Mouse (Mus musculus) stomach, postnatal 0 days (tissue): ENCODE results near the gene Abcc1. TPM values are rescaled to one million over a fixed set of nuclear protein-coding genes. Genes with fewer than 3 reads are reported as not detected.

ENCODE experiments used
- ATAC-seq: fragments of 200-750 bp; cut with Nextera tagmentation; 2 replicates; pipeline ENCODE4 v1.8.0; 2017; ENCODE audit not compliant: low FRiP score, low TSS enrichment
- DNase-seq: peaks from one replicate; pipeline ENCODE4 v3.0.0-alpha.2; 2016; ENCODE audit warnings: low spot score
- H3K27ac ChIP-seq: fragments of 300-500 bp; sonication (generic); replicated peaks from 2 replicates; pipeline ENCODE4 v1.5.1; 2014; ENCODE audit warnings: mild to moderate bottlenecking, control low read depth
- H3K27me3 ChIP-seq: fragments of 300-500 bp; sonication (generic); 2 replicates; pipeline ENCODE4 v1.6.1; 2014; ENCODE audit warnings: low read length; ENCODE audit not compliant: control insufficient read depth, insufficient read depth
- H3K36me3 ChIP-seq: fragments of 300-500 bp; sonication (generic); 2 replicates; pipeline ENCODE4 v1.6.1; 2014; ENCODE audit warnings: low read length, mixed read lengths; ENCODE audit not compliant: control insufficient read depth, insufficient read depth
- H3K4me1 ChIP-seq: fragments of 300-500 bp; sonication (generic); replicated peaks from 2 replicates; pipeline ENCODE4 v1.6.1; 2014; ENCODE audit warnings: antibody characterized with exemption; ENCODE audit not compliant: control insufficient read depth, insufficient read depth
- H3K4me2 ChIP-seq: fragments of 300-500 bp; sonication (generic); replicated peaks from 2 replicates; pipeline ENCODE4 v1.6.1; 2014; ENCODE audit warnings: low read depth, mild to moderate bottlenecking, control low read depth, moderate library complexity
- H3K4me3 ChIP-seq: fragments of 300-500 bp; sonication (generic); 2 replicates; pipeline ENCODE4 v1.5.1; 2014; ENCODE audit warnings: low read depth, low read length, control low read depth
- H3K9ac ChIP-seq: fragments of 300-500 bp; sonication (generic); 2 replicates; pipeline ENCODE4 v1.6.1; 2014; ENCODE audit warnings: mild to moderate bottlenecking, low read length, control low read depth, mixed read lengths
- H3K9me3 ChIP-seq: fragments of 300-500 bp; sonication (generic); 2 replicates; pipeline ENCODE4 v1.6.1; 2016; ENCODE audit warnings: low read length; ENCODE audit not compliant: control insufficient read depth
- CTCF ChIP-seq: IDR thresholded peaks from 2 replicates; pipeline ENCODE4 v1.5.1; 2016; ENCODE audit warnings: antibody characterized with exemption, low read depth, mild to moderate bottlenecking, moderate library complexity
- EP300 ChIP-seq: optimal IDR thresholded peaks from 2 replicates; pipeline ENCODE3; 2016; ENCODE audit warnings: antibody characterized with exemption
- WGBS: fragments of 180-500 bp; shearing (Covaris S2); extraction: QIAGEN DNeasy Blood & Tissue Kit; methylation state at CpG from one replicate; pipeline ENCODE4 v1.1.7; 2014; 5-methylcytosine and 5-hydroxymethylcytosine counted together
- polyA plus RNA-seq: library from polyadenylated mRNA; unstranded; fragments of >200 nt; fragmentation: Nextera tagmentation; extraction: Ambion mirVana; gene quantifications from 2 replicates; pipeline ENCODE4 v1.2.1, GENCODE M21; 2015

Abcc1 gene
- polyA plus RNA-seq, 1 experiment from 2014 or later, result 7.0 TPM

DNA sequence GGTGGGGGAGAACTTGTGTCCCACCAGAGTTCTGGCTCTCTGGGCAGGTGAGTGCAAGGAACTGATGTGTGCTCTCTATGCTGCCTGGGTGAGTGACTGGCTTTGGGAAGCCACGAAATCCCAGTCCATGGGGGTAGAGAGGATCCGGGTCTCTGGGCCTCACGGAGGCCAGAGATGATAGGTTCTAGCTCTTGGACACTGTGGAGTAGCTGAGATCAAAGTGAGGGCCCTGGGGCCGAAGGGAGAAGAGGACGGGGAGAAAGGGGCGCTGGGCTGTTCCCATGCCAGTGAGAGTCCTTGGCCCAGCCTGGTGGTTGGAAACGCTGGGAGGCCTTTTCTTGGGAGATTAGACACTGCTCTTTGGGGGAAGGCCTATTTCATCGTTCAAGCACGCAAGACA is 53.8 kb downstream of the Abcc1 start:
- no peaks in the 10 kb centered on the region for H3K4me1 ChIP-seq
- no peak overlapping the region for H3K27ac ChIP-seq
- TF ChIP-seq EP300 (no peak), CTCF (no peak)
- no peak overlapping the region for H3K4me2 ChIP-seq
- no peaks in the 10 kb centered on the region for H3K27me3 ChIP-seq
- no peak overlapping the region for H3K9ac ChIP-seq
- peaks cover 8% of the 10 kb centered on the region; the same call in 1 of the 2 replicates for H3K36me3 ChIP-seq
- ATAC-seq (no peak), DNase-seq (no peak)
- 90% methylated on average over 9 of the region's 9 CpGs for WGBS
- H3K9me3 ChIP-seq, result no peaks in the 10 kb centered on the region
- H3K4me3 ChIP-seq, result no peak overlapping the region

DNA sequence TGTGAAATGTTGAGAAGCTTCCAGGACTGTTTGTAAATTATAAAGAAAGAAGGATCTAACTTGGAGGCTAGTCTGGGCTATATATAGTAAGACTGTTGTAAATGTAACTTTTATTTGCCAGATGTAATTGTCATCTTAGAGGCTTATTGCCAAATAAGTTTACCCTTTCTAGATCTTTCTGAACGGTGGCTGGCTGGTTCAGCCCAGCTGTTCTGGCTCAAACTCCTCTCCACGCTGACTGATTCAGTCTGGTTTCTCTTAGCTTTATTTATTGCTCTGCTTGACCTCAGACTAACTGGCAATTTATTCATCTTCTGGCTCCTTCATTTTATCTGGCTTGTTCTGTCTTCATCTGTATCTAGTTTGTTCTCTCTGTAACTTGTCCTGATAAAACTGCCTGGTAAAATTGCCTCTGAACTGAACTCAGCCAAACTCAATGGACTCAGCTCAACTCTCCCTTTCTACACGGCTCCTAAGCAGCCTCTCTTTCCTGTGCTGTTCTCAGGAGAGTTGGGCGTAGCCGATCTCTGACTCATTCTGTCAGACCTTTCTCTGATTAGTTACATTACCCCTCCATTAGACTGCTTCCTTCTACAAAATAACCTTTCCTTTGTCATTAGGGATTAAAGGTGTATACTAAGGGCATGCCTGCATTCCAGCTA is 55.7 kb downstream of the Abcc1 start:
- no peaks in the 10 kb centered on the region for H3K4me1 ChIP-seq
- no peak overlapping the region for H3K9ac ChIP-seq
- H3K27ac ChIP-seq, result peak overlapping the region; percentile 56; the same call in 1 of the 2 replicates
- H3K36me3 ChIP-seq, result peaks cover 4% of the 10 kb centered on the region; the same call in 1 of the 2 replicates
- H3K9me3 ChIP-seq, result no peaks in the 10 kb centered on the region
- H3K4me2 ChIP-seq, result no peak overlapping the region
- no peak for TF ChIP-seq EP300
- DNase-seq, result peak; percentile 50
- ATAC-seq, result peak; percentile 97
- no peaks in the 10 kb centered on the region for H3K27me3 ChIP-seq
- 25% methylated on average over 5 of the region's 5 CpGs for WGBS
- no peak overlapping the region for H3K4me3 ChIP-seq

GRCm38 (mm10) chr16:14420496-14421132 is 59.3 kb downstream of the Abcc1 start:
- no peak overlapping the region for H3K4me2 ChIP-seq
- H3K4me1 ChIP-seq, result no peaks in the 10 kb centered on the region
- no peak for ATAC-seq
- H3K27me3 ChIP-seq, result no peaks in the 10 kb centered on the region
- H3K27ac ChIP-seq, result no peak overlapping the region
- TF ChIP-seq CTCF, result no peak
- no peak for TF ChIP-seq EP300
- no peak overlapping the region for H3K9ac ChIP-seq
- WGBS, result 84% methylated on average over 5 of the region's 5 CpGs
- H3K9me3 ChIP-seq, result no peaks in the 10 kb centered on the region
- no peak overlapping the region for H3K4me3 ChIP-seq
- no peaks in the 10 kb centered on the region; the same call in 1 of the 2 replicates for H3K36me3 ChIP-seq
- no peak for DNase-seq

DNA sequence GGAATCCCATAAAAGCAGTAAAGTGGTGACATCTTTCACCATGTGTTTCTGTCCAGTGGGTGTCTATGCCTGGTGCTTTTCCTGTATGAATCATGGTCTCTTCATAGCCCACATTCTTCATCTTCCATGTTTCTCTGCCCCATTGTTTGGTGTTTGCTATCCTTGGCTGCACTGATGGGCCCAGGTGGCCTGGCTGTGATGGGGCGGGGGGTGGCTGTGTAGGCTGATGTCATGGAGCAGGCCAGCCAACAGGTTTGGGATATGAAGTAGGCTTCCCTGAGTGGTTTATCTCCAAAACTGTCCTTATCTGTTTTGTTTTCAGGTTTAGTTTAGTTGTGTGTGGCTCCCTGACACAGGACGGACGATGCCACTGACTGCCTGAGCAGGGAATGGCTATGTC is 60.7 kb downstream of the Abcc1 start:
- H3K4me3 ChIP-seq, result no peak overlapping the region
- no peak overlapping the region for H3K4me2 ChIP-seq
- WGBS, result 91% methylated on average over 3 of the region's 3 CpGs
- TF ChIP-seq EP300, result no peak
- TF ChIP-seq CTCF, result no peak
- no peaks in the 10 kb centered on the region for H3K9me3 ChIP-seq
- H3K4me1 ChIP-seq, result no peaks in the 10 kb centered on the region
- H3K27ac ChIP-seq, result no peak overlapping the region
- H3K27me3 ChIP-seq, result no peaks in the 10 kb centered on the region
- no peaks in the 10 kb centered on the region; the same call in 1 of the 2 replicates for H3K36me3 ChIP-seq
- no peak overlapping the region for H3K9ac ChIP-seq
- ATAC-seq (no peak), DNase-seq (no peak)

- Histone ChIP-seq H3K9me3 (no peaks in the 10 kb centered on the region), H3K4me1 (no peaks in the 10 kb centered on the region), H3K4me3 (no peak overlapping the region), H3K27ac (no peak overlapping the region), H3K9ac (no peak overlapping the region), H3K27me3 (no peaks in the 10 kb centered on the region), H3K36me3 (no peaks in the 10 kb centered on the region; the same call in 1 of the 2 replicates), H3K4me2 (no peak overlapping the region)
- ATAC-seq, result no peak
- no peak for DNase-seq
- 86% methylated on average over 6 of the region's 6 CpGs for WGBS
- TF ChIP-seq EP300 (no peak), CTCF (no peak)
These were observed 68.0 kb downstream of the Abcc1 start for GRCm38 (mm10) chr16:14429371-14429770.

GRCm38 (mm10) chr16:14432996-14433395 is 71.6 kb downstream of the Abcc1 start:
- no peak for ATAC-seq
- H3K4me3 ChIP-seq, result no peak overlapping the region
- no peaks in the 10 kb centered on the region for H3K4me1 ChIP-seq
- DNase-seq, result no peak
- H3K36me3 ChIP-seq, result peaks cover 2% of the 10 kb centered on the region; the same call in 1 of the 2 replicates
- H3K27ac ChIP-seq, result no peak overlapping the region
- no peak for TF ChIP-seq CTCF
- no peak for TF ChIP-seq EP300
- 97% methylated on average over 5 of the region's 5 CpGs for WGBS
- no peak overlapping the region for H3K4me2 ChIP-seq
- H3K27me3 ChIP-seq, result no peaks in the 10 kb centered on the region
- no peak overlapping the region for H3K9ac ChIP-seq
- no peaks in the 10 kb centered on the region for H3K9me3 ChIP-seq
